Mouse (Mus musculus) G1E (cell line): ENCODE data around the gene Pias4.

ENCODE experiments used
- CTCF ChIP-seq: IDR thresholded peaks from 2 replicates; pipeline ENCODE4 v1.5.1; 2012; ENCODE audit warnings: low read depth, low read length, inconsistent platforms, mixed read lengths
- GATA1 ChIP-seq: IDR thresholded peaks from 2 replicates; pipeline ENCODE4 v1.6.1; 2012; ENCODE audit warnings: borderline replicate concordance, low read length, inconsistent platforms, mixed read lengths

DNA sequence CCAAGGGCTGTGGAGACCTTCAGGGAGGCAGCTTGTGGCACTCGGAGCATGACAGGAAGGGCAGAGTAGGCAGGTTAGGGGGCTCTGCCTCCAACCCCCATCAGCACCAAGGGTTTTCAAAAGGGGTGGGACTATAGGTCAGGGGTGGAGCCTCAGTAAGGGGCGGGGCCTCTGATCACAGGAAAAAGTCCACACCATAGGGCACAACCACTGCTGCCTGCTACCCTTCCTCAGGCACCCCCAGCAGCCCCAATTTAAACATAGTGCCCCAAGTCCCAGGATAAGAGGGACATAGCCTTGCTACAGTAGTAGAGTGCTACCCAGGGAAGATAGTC lies 5.4 kb downstream of the Pias4 start:
- TF ChIP-seq CTCF = no peak
- no peak for TF ChIP-seq GATA1
